Mouse (Mus musculus) ES-Bruce4 (cell line): ENCODE data around the gene Trim69. TPM values are rescaled to one million over a fixed set of nuclear protein-coding genes. Genes with fewer than 3 reads are reported as not detected.

Experiments
- H3K27ac ChIP-seq: 2 replicates; pipeline ENCODE4 v1.5.1; 2012; ENCODE audit warnings: low read length, inconsistent platforms; ENCODE audit not compliant: insufficient read depth
- H3K27me3 ChIP-seq: 2 replicates; pipeline ENCODE4 v1.6.1; 2012; ENCODE audit warnings: mild to moderate bottlenecking, low read length, inconsistent platforms; ENCODE audit not compliant: control insufficient read depth, poor library complexity, insufficient read depth, severe bottlenecking
- H3K36me3 ChIP-seq: 2 replicates; pipeline ENCODE4 v1.6.1; 2012; ENCODE audit warnings: inconsistent platforms, mild to moderate bottlenecking, low read length, moderate library complexity; ENCODE audit not compliant: control insufficient read depth, poor library complexity, insufficient read depth, severe bottlenecking
- H3K4me1 ChIP-seq: one replicate; pipeline ENCODE4 v1.8.1; 2011; ENCODE audit warnings: low read length; ENCODE audit not compliant: control insufficient read depth, insufficient read depth
- H3K4me3 ChIP-seq: 2 replicates; pipeline ENCODE4 v1.5.1; 2011; ENCODE audit warnings: low read depth, mild to moderate bottlenecking, low read length
- H3K9ac ChIP-seq: 2 replicates; pipeline ENCODE4 v1.6.1; 2012; ENCODE audit warnings: low read depth, mild to moderate bottlenecking, inconsistent platforms; ENCODE audit not compliant: poor library complexity, severe bottlenecking
- H3K9me3 ChIP-seq: replicated peaks from 2 replicates; pipeline ENCODE4 v1.6.1; 2012; ENCODE audit warnings: mild to moderate bottlenecking, low read length, inconsistent platforms; ENCODE audit not compliant: control insufficient read depth, poor library complexity, insufficient read depth, severe bottlenecking
- CTCF ChIP-seq: IDR thresholded peaks from one replicate; pipeline ENCODE4 v1.8.1; 2011; ENCODE audit warnings: low read depth, low read length
- EP300 ChIP-seq: IDR thresholded peaks from 2 replicates; pipeline ENCODE4 v1.6.1; 2011; ENCODE audit warnings: low read depth, low read length; ENCODE audit not compliant: insufficient read depth
- POLR2A ChIP-seq: IDR thresholded peaks from one replicate; pipeline ENCODE4 v1.8.1; 2011; ENCODE audit warnings: low read length; ENCODE audit not compliant: insufficient read depth
- polyA plus RNA-seq: library from polyadenylated mRNA; stranded (reverse); fragments of >200 nt; gene quantifications from 2 replicates; pipeline ENCODE4 v1.2.4, GENCODE M21; 2011; ENCODE audit warnings: low read depth; ENCODE audit not compliant: missing spikeins, insufficient read depth, insufficient read length

The Trim69 gene
- polyA plus RNA-seq, 1 experiment: 0.43 TPM

GRCm38 (mm10) chr2:122149716-122150115, 10.8 kb upstream of the Trim69 start:
- no peaks in the 10 kb centered on the region for H3K4me1 ChIP-seq
- H3K27ac ChIP-seq: no peak overlapping the region
- H3K27me3 ChIP-seq: peaks cover 1% of the 10 kb centered on the region; the same call in 1 of the 2 replicates
- H3K36me3 ChIP-seq: no peaks in the 10 kb centered on the region
- TF ChIP-seq POLR2A (no peak), CTCF (no peak)
- no peak overlapping the region for H3K9ac ChIP-seq
- no peaks in the 10 kb centered on the region for H3K9me3 ChIP-seq
- no peak overlapping the region for H3K4me3 ChIP-seq

- Histone ChIP-seq H3K4me1 (no peaks in the 10 kb centered on the region), H3K9ac (no peak overlapping the region), H3K4me3 (no peak overlapping the region), H3K27me3 (peaks cover 1% of the 10 kb centered on the region; the same call in 1 of the 2 replicates), H3K27ac (no peak overlapping the region), H3K36me3 (no peaks in the 10 kb centered on the region), H3K9me3 (no peaks in the 10 kb centered on the region)
- TF ChIP-seq EP300 (no peak), CTCF (no peak), POLR2A (no peak)
These were observed 9.3 kb upstream of the Trim69 start for GRCm38 (mm10) chr2:122151221-122151620.

GRCm38 (mm10) chr2:122152850-122153249, 7.7 kb upstream of the Trim69 start:
- no peaks in the 10 kb centered on the region for H3K36me3 ChIP-seq
- TF ChIP-seq EP300 (no peak), POLR2A (no peak), CTCF (no peak)
- no peak overlapping the region for H3K4me3 ChIP-seq
- no peak overlapping the region for H3K27ac ChIP-seq
- no peak overlapping the region for H3K9ac ChIP-seq
- H3K9me3 ChIP-seq: no peaks in the 10 kb centered on the region
- H3K4me1 ChIP-seq: no peaks in the 10 kb centered on the region
- peaks cover 1% of the 10 kb centered on the region; the same call in 1 of the 2 replicates for H3K27me3 ChIP-seq

GRCm38 (mm10) chr2:122153681-122154365, 6.7 kb upstream of the Trim69 start:
- Histone ChIP-seq H3K4me3 (no peak overlapping the region), H3K9ac (no peak overlapping the region)
- no peak for TF ChIP-seq POLR2A
- no peak for TF ChIP-seq EP300
- TF ChIP-seq CTCF: no peak

GRCm38 (mm10) chr2:122154479-122154878, 6.0 kb upstream of the Trim69 start:
- no peak overlapping the region for H3K9ac ChIP-seq
- H3K4me1 ChIP-seq: no peaks in the 10 kb centered on the region
- no peak overlapping the region for H3K27ac ChIP-seq
- TF ChIP-seq EP300: no peak
- TF ChIP-seq POLR2A: no peak
- TF ChIP-seq CTCF: no peak
- H3K4me3 ChIP-seq: no peak overlapping the region
- peaks cover 1% of the 10 kb centered on the region; the same call in 1 of the 2 replicates for H3K27me3 ChIP-seq
- no peaks in the 10 kb centered on the region for H3K36me3 ChIP-seq
- H3K9me3 ChIP-seq: no peaks in the 10 kb centered on the region

More at GRCm38 (mm10) chr2:122153681-122154365, 6.7 kb upstream of the Trim69 start:
- Histone ChIP-seq H3K36me3 (no peaks in the 10 kb centered on the region), H3K27me3 (peaks cover 1% of the 10 kb centered on the region; the same call in 1 of the 2 replicates), H3K9me3 (no peaks in the 10 kb centered on the region), H3K4me1 (no peaks in the 10 kb centered on the region), H3K27ac (no peak overlapping the region)

GRCm38 (mm10) chr2:122155292-122155691, 5.2 kb upstream of the Trim69 start:
- Histone ChIP-seq H3K27ac (no peak overlapping the region), H3K9me3 (no peaks in the 10 kb centered on the region), H3K4me3 (no peak overlapping the region), H3K27me3 (no peaks in the 10 kb centered on the region), H3K9ac (no peak overlapping the region), H3K36me3 (no peaks in the 10 kb centered on the region), H3K4me1 (no peaks in the 10 kb centered on the region)
- no peak for TF ChIP-seq POLR2A
- TF ChIP-seq CTCF: no peak
- no peak for TF ChIP-seq EP300
